Mouse (Mus musculus) C2C12 (cell line): ENCODE data around the gene Cntrob. TPM values are rescaled to one million over a fixed set of nuclear protein-coding genes. Genes with fewer than 3 reads are reported as not detected.

Experiments used
- H3K27me3 ChIP-seq: one replicate; pipeline ENCODE4 v1.6.1; 2011; ENCODE audit not compliant: control insufficient read depth, insufficient read depth, insufficient read length
- H3K36me3 ChIP-seq: one replicate; pipeline ENCODE4 v1.6.1; 2011; ENCODE audit not compliant: control insufficient read depth, insufficient read depth
- H3K4me3 ChIP-seq: one replicate; pipeline ENCODE4 v1.5.1; 2011; ENCODE audit warnings: mild to moderate bottlenecking, control low read depth; ENCODE audit not compliant: poor library complexity, insufficient read depth, severe bottlenecking
- H3K79me2 ChIP-seq: one replicate; pipeline ENCODE4 v1.6.1; 2011; ENCODE audit not compliant: control insufficient read depth, insufficient read depth
- H3K79me3 ChIP-seq: one replicate; pipeline ENCODE4 v1.6.1; 2011; ENCODE audit warnings: low read depth, control low read depth
- H3ac ChIP-seq: one replicate; pipeline ENCODE3; 2011; ENCODE audit warnings: low read depth; ENCODE audit not compliant: control insufficient read depth, insufficient read length
- CEBPB ChIP-seq: IDR thresholded peaks from one replicate; pipeline ENCODE4 v1.6.1; 2011; ENCODE audit warnings: low read depth, mild to moderate bottlenecking, control low read depth, moderate library complexity
- CTCF ChIP-seq: IDR thresholded peaks from one replicate; pipeline ENCODE4 v1.5.1; 2011; ENCODE audit not compliant: control insufficient read depth, insufficient read depth, insufficient read length
- FOSL1 ChIP-seq: IDR thresholded peaks from one replicate; pipeline ENCODE4 v1.8.0; 2011; ENCODE audit warnings: mild to moderate bottlenecking, low read length; ENCODE audit not compliant: poor library complexity, insufficient read depth, severe bottlenecking
- MAX ChIP-seq: IDR thresholded peaks from one replicate; pipeline ENCODE4 v1.6.1; 2011; ENCODE audit warnings: mild to moderate bottlenecking, control low read depth
- MYOD1 ChIP-seq: IDR thresholded peaks from one replicate; pipeline ENCODE4 v1.6.1; 2011; ENCODE audit warnings: low read depth; ENCODE audit not compliant: control insufficient read depth, insufficient read length
- MYOG ChIP-seq: IDR thresholded peaks from one replicate; pipeline ENCODE4 v1.6.1; 2011; ENCODE audit not compliant: control insufficient read depth, insufficient read length; ENCODE audit errors: extremely low read depth
- USF1 ChIP-seq: IDR thresholded peaks from one replicate; pipeline ENCODE4 v1.6.1; 2011; ENCODE audit warnings: low read depth, mild to moderate bottlenecking, control low read depth, moderate library complexity
- polyA plus RNA-seq: library from polyadenylated mRNA; unstranded; fragments of >200 nt; fragmentation: generic; extraction: Trizol; gene quantifications from one replicate; pipeline ENCODE4 v1.2.1, GENCODE M21; 2012; ENCODE audit warnings: missing spikeins

Gene Cntrob
- polyA plus RNA-seq, 1 experiment, result 9.9 TPM

DNA sequence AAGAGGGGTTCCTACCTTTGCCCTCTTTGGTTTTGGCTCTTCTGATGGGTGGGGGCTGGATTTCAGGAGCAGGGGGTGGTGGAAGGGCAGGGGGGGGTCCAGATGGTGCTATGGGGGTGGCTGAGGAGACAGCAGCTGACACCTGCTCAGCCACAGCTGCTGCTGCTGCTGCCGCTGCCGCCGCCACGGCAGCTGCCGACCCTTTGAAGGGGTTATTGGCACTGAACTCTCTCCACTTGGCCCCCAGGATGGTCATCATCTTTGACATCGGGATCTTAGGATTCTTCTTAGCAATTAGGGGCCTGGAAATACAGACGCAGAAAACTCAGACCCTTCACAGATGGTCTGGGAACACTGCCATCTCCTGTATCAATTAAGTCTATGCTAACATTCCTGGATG is 38.4 kb upstream of the Cntrob start:
- no peak for TF ChIP-seq CEBPB
- TF ChIP-seq MYOG, result peak; percentile 69
- TF ChIP-seq MYOD1, result peak; percentile 18
- no peak for TF ChIP-seq CTCF
- peaks cover 26% of the 10 kb centered on the region for H3K79me2 ChIP-seq
- peaks cover 10% of the 10 kb centered on the region for H3K79me3 ChIP-seq
- no peaks in the 10 kb centered on the region for H3K27me3 ChIP-seq
- H3K4me3 ChIP-seq, result no peak overlapping the region
- no peak overlapping the region for H3ac ChIP-seq
- peaks cover 68% of the 10 kb centered on the region for H3K36me3 ChIP-seq

DNA sequence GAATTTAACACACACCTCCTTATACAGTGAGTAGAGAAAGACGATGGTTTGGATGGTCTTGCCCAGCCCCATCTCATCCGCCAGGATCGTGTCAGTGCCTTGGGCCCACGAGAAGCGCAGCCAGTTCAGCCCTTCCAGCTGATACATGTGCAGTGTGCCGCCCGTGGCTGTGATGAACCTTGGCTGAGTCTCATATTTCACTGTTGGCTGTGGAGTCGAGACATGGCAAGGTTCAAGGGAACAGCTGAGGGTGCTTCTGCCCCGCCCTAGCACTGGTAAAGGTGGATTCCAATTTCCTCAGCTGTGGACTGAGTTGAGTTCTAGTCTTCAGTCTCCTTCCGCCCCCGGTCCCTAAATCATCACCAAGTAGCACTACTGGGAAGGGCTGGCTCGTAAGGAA is 34.1 kb upstream of the Cntrob start:
- Histone ChIP-seq H3K79me3 (no peaks in the 10 kb centered on the region), H3ac (no peak overlapping the region), H3K36me3 (peaks cover 91% of the 10 kb centered on the region), H3K27me3 (no peaks in the 10 kb centered on the region), H3K4me3 (no peak overlapping the region), H3K79me2 (no peaks in the 10 kb centered on the region)
- no peak for TF ChIP-seq CEBPB
- no peak for TF ChIP-seq MYOD1
- no peak for TF ChIP-seq MAX
- TF ChIP-seq USF1, result no peak
- no peak for TF ChIP-seq MYOG
- no peak for TF ChIP-seq FOSL1
- TF ChIP-seq CTCF, result no peak

DNA sequence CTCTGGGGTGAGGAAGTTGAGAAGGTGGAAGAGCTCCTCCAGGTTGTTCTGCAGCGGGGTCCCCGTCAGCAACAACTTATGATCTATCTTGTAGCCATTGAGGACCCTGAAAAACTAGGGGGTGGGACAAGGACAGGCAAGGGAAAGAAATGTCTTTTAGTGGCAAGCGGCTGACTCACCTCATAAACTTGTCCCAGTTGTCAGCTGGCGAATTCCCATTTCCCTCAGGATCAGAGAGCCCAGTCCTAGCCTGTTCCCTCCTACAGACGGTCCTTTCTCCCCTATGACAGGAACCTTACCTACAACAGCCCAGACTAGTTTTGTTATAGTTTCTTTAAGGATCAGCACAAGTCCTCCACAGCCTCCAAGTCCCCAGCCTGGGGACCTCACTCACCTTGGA is 33.0 kb upstream of the Cntrob start:
- H3ac ChIP-seq, result no peak overlapping the region
- TF ChIP-seq USF1, result no peak
- no peak for TF ChIP-seq CEBPB
- no peak for TF ChIP-seq FOSL1
- TF ChIP-seq MAX, result no peak
- H3K4me3 ChIP-seq, result no peak overlapping the region
- H3K36me3 ChIP-seq, result peaks cover 93% of the 10 kb centered on the region
- H3K27me3 ChIP-seq, result no peaks in the 10 kb centered on the region
- no peaks in the 10 kb centered on the region for H3K79me2 ChIP-seq
- no peaks in the 10 kb centered on the region for H3K79me3 ChIP-seq

DNA sequence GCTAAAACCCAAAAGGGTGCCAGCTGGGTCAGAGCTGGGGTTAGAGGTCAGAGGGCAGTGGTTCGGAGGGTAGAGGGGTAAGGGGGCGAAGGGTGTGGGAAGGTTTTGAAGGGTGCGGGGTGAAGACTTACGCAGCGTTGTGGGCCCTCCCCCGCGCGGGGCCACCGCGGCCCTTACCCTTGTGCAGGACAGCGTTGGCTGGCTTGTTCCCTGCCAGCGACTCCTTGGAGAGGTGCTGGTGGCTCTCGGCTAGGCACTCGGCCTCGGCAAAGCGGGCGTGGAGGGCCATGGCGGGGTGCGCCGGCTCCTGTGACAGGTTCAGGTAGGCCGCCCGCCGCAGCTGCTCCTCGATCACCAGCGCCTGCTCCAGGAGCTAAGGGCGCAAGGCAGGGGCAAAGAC is 22.9 kb upstream of the Cntrob start:
- Histone ChIP-seq H3K36me3 (peaks cover 75% of the 10 kb centered on the region), H3K4me3 (no peak overlapping the region)
- no peak for TF ChIP-seq MAX

GRCm38 (mm10) chr11:69340161-69341131 is 16.9 kb upstream of the Cntrob start, which contains the start of gene Rnf227:
Rnf227 (plus strand) TSS chr11:69340461.
- Histone ChIP-seq H3K4me3 (no peak within 1 kb of the TSS), H3K36me3 (peaks cover 23% of the 10 kb centered on the region), H3K27me3 (no peaks in the 10 kb centered on the region), H3K79me2 (no peaks in the 10 kb centered on the region), H3K79me3 (no peaks in the 10 kb centered on the region), H3ac (peak within 1 kb of the TSS; percentile 61)
- no peak for TF ChIP-seq MYOG
- no peak for TF ChIP-seq FOSL1
- peak; percentile 46 for TF ChIP-seq MAX
- TF ChIP-seq CTCF, result no peak
- TF ChIP-seq MYOD1, result no peak
- TF ChIP-seq CEBPB, result no peak
- TF ChIP-seq USF1, result peak; percentile 84

More for the DNA sequence above, 22.9 kb upstream of the Cntrob start:
- H3ac ChIP-seq, result no peak overlapping the region
- no peaks in the 10 kb centered on the region for H3K79me3 ChIP-seq
- no peaks in the 10 kb centered on the region for H3K79me2 ChIP-seq
- no peaks in the 10 kb centered on the region for H3K27me3 ChIP-seq

DNA sequence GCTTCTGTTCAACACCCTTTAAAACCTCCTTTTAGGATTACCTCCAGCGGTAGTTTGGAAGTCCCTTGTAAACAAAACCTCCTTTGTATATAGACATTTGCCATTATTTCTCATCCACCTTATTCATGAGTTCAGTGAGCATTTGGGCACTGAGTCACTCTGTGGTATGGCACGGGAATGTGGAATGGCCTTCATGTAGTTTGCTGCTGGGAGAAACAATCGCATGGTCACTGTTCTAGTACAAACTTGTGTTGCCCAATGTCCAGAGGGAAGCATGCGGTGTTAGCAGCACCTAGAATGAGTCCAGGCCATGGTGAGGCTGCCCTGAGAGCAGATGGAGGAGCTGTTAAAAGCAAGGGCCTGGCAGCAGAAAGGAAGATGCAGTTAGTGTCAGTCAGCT is 11.2 kb upstream of the Cntrob start:
- TF ChIP-seq FOSL1, result peak; percentile 68
- no peak for TF ChIP-seq USF1
- TF ChIP-seq MYOG, result no peak
- peak; percentile 93 for TF ChIP-seq MAX
- no peak for TF ChIP-seq MYOD1
- no peak for TF ChIP-seq CTCF
- peak; percentile 87 for TF ChIP-seq CEBPB
- Histone ChIP-seq H3K36me3 (no peaks in the 10 kb centered on the region), H3K79me3 (no peaks in the 10 kb centered on the region), H3ac (no peak overlapping the region), H3K4me3 (no peak overlapping the region), H3K79me2 (no peaks in the 10 kb centered on the region), H3K27me3 (no peaks in the 10 kb centered on the region)
